Mouse (Mus musculus): ENCODE data around the gene Enoph1. TPM values are rescaled to one million over a fixed set of nuclear protein-coding genes. Genes with fewer than 3 reads are reported as not detected.
A peak's percentile ranks its signal among the peaks of the same experiment; 100 is the strongest.

The Enoph1 gene
- total RNA-seq, 2 experiments from 2014 or later: 6.5 to 8.6 TPM

DNA sequence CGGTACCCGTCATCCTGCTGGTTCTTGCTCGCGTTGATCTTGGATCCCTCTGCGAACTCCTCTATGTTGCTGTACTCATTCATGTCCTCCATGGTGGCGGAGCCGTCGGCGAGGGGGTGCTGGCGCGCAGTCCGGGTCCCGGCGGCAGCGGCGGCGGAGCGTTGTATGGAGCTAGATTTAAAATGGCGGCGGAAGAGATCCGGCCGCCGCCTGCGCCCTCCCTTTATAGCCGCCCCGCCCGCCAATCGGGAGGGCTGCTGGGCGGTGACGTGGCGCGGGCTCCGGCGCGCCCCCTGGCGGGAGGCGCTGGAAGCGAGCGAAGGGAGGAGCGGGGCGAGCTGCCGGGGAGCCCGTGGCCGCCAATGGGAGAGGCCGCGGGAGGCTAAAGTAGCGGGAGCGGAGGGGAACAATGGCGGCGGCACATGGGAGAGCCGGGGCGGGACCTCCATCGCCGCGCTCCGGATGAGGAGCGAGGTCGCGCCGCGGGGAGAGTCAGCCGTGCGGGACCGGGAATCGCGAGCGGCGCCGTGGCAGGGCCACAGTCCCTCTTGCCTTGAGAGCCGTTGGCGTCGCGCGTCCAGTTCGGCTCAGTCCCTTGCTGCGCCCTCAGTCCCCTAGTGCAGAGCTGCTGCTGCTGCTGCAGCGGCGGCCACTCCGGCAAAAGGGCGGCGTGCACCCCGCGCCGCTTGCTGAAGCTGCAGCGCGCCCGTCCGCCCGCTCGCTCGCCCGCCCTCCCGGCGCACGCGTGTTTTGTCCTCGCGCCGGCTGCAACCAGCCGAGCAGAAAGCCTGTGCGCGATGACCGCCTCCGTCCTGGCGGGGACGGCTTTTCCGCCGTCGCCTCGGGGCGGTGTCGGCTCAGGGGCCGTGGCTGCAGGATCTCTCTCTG lies 827 bp upstream of the Enoph1 start:
- intact Hi-C loops (cut with DNase I): loop anchor here (5.0 to 10.0 kb wide), 2 partner anchors 112 to 794 kb away; no protein-coding TSS in a partner anchor
- peak; percentile 98 to 99 for DNase-seq

DNA sequence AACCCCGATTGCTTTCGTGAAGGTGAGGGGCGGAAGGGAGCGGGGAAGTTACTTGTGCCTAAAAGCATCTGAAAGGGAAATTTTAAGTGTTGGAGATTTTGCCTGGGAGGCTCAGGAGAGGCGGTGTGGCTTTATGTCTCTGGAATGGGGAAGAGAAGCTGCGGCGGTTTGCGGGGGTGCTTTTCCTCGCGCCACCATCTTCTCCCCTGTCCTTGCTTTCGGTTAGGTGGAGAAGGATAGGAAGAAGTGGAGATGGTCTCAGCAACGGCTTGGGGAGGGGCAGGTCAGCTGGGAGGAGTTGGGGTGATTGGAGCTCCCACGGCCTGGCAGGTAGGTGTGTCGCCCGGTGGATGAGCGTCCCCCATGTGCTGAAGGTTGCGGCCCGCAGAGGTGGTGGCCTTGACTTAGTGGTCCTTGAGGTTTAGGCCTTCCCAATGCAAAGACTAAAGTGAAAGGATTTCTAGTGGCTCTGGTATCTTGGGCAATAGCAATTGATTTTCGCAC lies 548 bp downstream of the Enoph1 start:
- no peak for DNase-seq
- intact Hi-C loops (cut with DNase I): no loop called here

- intact Hi-C loops (cut with DNase I): no loop called here
- DNase-seq: no peak
These were observed 1.5 kb downstream of the Enoph1 start for GRCm38 (mm10) chr5:100041272-100041671.

DNA sequence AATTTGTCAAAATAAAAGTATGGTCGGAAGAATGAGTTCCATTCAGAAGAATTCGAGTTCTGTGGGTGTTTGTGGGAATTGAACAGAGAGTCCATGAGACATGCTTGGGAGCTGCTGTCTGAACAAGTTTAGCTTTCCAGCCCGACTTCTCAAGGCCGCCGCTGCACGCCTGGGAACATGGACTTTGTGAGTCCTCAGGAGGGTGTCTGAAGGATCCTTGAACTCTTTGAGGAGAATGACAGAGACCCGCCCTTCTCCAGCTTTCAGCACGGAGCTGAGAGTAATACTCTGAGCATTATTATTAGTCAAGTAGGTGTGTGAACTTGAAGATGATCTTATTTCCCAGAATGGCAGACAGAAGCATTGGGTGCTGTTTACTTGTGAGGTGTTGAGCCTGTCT lies 2.7 kb downstream of the Enoph1 start:
- DNase-seq: no peak
- intact Hi-C loops (cut with DNase I): no loop called here

- peak; percentile 28 to 40 for DNase-seq
- intact Hi-C loops (cut with DNase I): no loop called here
These were observed 3.6 kb downstream of the Enoph1 start for GRCm38 (mm10) chr5:100043361-100043760.

GRCm38 (mm10) chr5:100044030-100044429 lies 4.2 kb downstream of the Enoph1 start:
- intact Hi-C loops (cut with DNase I): no loop called here
- DNase-seq: no peak

DNA sequence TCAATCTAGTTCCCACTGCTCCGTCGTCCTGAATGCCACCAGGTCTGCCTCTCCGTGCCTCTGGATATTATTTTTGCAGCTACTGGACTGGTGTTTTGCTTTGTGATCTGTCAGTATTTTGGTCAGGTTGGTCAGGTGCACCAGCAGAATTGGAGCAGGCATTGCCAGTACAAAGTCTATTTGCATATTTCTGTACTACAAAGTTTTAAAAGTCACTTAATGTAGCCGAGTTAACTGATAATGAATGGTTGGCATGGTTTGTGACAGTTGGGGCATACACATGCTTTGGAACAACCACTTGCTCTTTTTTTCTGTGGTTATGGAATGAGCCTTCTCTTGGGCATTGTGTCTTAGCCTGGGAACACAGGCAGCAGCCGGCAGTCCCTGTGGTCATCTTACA lies 4.8 kb downstream of the Enoph1 start:
- intact Hi-C loops (cut with DNase I): no loop called here
- no peak for DNase-seq

DNA sequence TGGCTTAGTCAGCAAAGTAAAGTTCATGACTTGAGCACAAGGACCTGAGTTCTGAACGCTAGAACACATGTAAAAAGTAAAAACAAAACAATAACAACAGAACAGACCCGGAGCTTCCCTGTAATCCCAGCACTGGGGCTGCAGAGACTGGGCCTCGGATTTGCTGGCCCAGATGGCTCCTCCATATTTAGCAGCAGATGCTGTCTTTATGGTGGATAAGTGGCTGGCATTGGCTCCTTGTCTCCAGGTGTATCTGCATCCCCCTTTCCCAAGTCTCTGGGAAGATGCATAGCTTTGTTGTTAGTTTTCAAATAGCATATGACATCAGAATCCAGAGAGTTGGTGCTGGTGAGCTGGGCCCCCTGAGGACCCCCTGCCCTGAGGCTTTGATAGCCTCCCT lies 6.3 kb downstream of the Enoph1 start:
- intact Hi-C loops (cut with DNase I): no loop called here
- no peak for DNase-seq

DNA sequence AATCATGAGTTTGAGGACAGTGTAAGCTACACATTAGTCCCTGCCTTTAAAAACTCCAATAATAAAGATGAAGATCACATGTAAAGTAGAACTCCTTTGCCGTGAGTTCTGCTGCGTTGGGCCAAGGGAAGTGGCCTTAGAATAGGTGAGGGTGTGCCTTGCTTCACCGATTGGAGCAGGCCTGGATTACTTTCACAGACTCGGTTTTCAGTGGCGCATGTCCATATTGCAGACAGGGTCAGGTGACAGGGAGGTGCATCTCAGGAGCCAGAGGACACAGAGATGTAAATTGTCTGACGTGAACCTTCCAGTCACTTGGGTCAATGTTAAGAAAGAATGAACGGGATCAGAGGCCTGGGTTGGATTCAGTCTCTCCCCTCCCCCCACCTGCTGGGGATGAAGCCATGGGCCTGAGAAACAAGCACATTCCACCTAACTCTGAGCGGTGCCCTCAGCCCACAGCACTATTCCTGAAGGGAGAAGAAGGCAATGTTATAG lies 7.4 kb downstream of the Enoph1 start:
- intact Hi-C loops (cut with DNase I): no loop called here
- no peak for DNase-seq

GRCm38 (mm10) chr5:100047871-100048270 lies 8.1 kb downstream of the Enoph1 start:
- intact Hi-C loops (cut with DNase I): no loop called here
- no peak for DNase-seq

DNA sequence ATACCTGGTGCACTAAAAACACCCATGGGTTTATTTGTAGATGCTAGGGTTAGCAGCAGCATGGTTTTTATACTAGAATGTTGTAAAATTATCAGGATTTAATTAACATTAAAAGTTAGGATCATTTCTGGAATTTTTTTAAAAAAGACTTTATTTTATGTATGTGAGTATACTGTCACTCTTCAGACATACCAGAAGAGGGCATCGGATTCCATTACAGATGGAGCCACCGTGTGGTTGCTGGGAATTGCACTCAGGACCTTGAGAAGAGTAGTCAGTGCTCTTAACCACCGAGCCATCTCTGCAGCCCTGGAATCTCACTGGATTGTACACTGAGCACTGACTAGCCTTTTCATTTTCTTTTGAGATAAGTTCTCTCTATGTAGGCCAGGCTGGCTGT lies 10.1 kb downstream of the Enoph1 start:
- intact Hi-C loops (cut with DNase I): no loop called here
- DNase-seq: no peak

GRCm38 (mm10) chr5:100052728-100053127 lies 12.9 kb downstream of the Enoph1 start:
- intact Hi-C loops (cut with DNase I): no loop called here
- no peak for DNase-seq

- intact Hi-C loops (cut with DNase I): no loop called here
These were observed 15.2 kb downstream of the Enoph1 start for GRCm38 (mm10) chr5:100054807-100055547.

GRCm38 (mm10) chr5:100055866-100056369 lies 16.1 kb downstream of the Enoph1 start:
- DNase-seq: no peak
- intact Hi-C loops (cut with DNase I): no loop called here

More at GRCm38 (mm10) chr5:100054807-100055547, 15.2 kb downstream of the Enoph1 start:
- no peak for DNase-seq

DNA sequence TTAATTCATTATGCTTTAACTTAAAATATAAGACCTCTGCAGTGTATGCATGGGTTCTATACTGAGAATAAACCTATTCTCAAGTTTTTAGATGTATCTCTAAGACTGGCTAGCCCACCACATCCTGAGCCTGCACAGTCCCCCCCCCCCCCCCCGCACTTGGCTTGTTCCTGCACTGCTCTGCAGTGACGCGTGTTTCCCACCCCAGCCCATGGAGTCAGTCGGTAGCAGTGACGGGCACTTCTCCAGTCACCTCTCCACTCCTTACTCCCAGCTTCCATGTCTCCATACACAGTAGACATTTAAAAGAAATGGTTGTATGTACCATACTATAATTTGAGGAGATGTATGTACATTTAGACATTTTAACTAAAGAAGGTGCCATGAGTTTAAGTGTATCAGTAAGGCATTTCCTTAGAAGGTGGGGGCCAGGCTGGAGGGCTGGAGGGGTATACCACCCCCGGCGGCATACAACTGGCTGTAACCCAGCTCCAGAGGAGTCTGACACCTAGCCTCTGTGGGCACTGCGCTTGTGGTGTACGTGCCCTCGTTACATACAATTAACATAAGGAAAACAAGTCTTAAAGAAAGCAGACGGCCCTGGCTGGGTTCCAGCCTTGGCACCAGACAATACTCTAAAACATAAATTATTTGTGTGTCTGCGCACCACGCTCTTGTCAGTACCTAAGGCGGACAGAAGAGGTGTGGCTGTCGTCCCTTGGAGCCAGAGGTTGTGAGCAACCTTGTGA lies 17.9 kb downstream of the Enoph1 start:
- intact Hi-C loops (cut with DNase I): no loop called here

GRCm38 (mm10) chr5:100058729-100059128 lies 18.9 kb downstream of the Enoph1 start:
- intact Hi-C loops (cut with DNase I): no loop called here
- DNase-seq: no peak

More for the DNA sequence above, 17.9 kb downstream of the Enoph1 start:
- DNase-seq: no peak

- intact Hi-C loops (cut with DNase I): no loop called here
- no peak for DNase-seq
These were observed 19.5 kb downstream of the Enoph1 start for GRCm38 (mm10) chr5:100059326-100059725.

GRCm38 (mm10) chr5:100060876-100061275 lies 21.1 kb downstream of the Enoph1 start:
- intact Hi-C loops (cut with DNase I): no loop called here
- DNase-seq: no peak

GRCm38 (mm10) chr5:100067579-100067978 lies 27.8 kb downstream of the Enoph1 start:
- DNase-seq: no peak
- intact Hi-C loops (cut with DNase I): no loop called here

DNA sequence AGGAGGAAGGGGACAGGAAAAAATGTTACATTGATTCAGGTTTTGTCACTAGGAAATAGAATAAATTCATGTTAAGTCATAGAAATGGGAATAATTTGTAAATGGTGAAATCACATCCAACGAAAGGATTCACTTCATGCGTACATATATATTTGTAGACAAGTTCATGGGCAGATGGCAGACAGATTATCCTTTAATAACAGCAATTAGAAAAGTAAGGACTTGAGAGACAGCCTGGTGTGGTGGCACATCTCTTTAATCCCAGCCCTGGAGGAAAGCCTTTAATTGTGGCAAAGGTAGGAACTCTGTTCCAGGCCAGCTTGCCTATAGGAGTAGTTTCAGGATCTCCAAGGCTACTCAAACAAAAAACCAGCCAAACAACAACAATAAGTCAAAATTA lies 29.7 kb downstream of the Enoph1 start:
- intact Hi-C loops (cut with DNase I): no loop called here
- DNase-seq: no peak
